Mouse (Mus musculus) brown adipose tissue, adult 24 weeks (tissue): ENCODE measurements around the gene Pou3f3. TPM values are rescaled to one million over a fixed set of nuclear protein-coding genes. Genes with fewer than 3 reads are reported as not detected.

Experiments
- H3K27ac ChIP-seq: fragments of 200-500 bp; replicated peaks from 2 replicates; pipeline ENCODE4 v1.5.1; 2012; ENCODE audit warnings: low read depth, mild to moderate bottlenecking, low read length
- H3K4me1 ChIP-seq: fragments of 200-500 bp; 2 replicates; pipeline ENCODE4 v1.6.1; 2012; ENCODE audit warnings: low read length, mixed read lengths; ENCODE audit not compliant: control insufficient read depth, insufficient read depth, insufficient read length
- H3K4me3 ChIP-seq: fragments of 200-500 bp; 2 replicates; pipeline ENCODE4 v1.5.1; 2012; ENCODE audit warnings: low read depth, mild to moderate bottlenecking, low read length, moderate library complexity; ENCODE audit not compliant: insufficient read depth
- polyA plus RNA-seq: library from polyadenylated mRNA; stranded (reverse); fragments of >200 nt; gene quantifications from 2 replicates; pipeline ENCODE4 v1.2.4, GENCODE M21; 2012; ENCODE audit not compliant: missing spikeins, insufficient read depth, insufficient read length

The Pou3f3 gene
- not detected in 2 replicates for polyA plus RNA-seq

GRCm38 (mm10) chr1:42695578-42695915, at the start of gene Pou3f3:
TSS of gene Pou3f3 (plus strand) at chr1:42695768.
- Histone ChIP-seq H3K4me3 (peak within 1 kb of the TSS; percentile 43), H3K27ac (no peak within 1 kb of the TSS), H3K4me1 (peaks cover 6% of the 10 kb centered on the region)

DNA sequence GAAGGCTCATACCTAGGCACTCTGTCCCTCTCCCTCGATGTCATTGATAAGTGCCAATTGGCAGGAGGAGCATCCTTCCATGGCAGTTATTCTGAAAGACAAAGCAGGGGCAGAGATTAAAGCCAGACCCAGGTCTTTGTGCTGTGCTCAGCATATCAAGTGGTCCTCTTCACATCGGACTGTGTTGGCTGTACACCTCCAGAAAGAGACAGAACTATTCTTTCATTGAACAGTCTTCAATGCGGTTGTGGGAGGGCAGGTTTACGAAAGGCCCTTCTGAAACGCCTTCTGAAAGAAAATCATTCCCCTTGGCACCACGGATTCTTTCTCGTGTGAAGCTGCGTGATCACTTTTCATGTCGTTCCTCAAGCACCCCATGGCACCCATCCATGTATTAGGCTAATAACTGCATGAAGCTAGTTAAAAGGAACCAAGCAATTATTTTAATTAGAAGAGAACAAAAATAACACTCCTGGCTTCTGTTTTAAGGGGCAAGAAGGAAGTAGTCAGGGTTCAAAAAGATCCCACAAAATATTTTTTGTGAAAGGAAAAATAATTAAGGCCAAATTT, 47.1 kb upstream of the Pou3f3 start:
- H3K4me1 ChIP-seq, result no peaks in the 10 kb centered on the region
- no peak overlapping the region for H3K27ac ChIP-seq
- H3K4me3 ChIP-seq, result no peak overlapping the region

DNA sequence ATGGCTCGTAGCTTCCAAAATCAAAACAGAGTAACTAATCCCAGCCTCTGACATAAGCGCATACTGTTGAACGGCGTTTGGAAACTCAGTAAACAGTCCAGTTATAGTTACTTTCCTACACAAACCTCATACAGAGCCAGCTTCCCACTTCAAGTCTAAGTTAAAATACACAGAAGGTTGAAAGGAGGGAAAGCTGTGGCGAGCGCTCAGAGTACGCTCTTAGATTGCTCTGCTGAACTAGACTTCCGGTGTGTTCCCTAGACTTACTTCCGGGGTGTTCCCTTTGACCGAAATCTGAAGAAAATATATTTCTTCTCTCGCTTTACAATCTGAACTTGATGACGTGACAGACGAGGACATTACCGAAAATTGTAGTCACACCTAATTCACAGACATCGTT, 44.1 kb upstream of the Pou3f3 start:
- H3K4me1 ChIP-seq, result no peaks in the 10 kb centered on the region
- H3K4me3 ChIP-seq, result no peak overlapping the region
- no peak overlapping the region for H3K27ac ChIP-seq

GRCm38 (mm10) chr1:42667546-42667945, 28.0 kb upstream of the Pou3f3 start:
- no peaks in the 10 kb centered on the region for H3K4me1 ChIP-seq
- H3K4me3 ChIP-seq, result no peak overlapping the region
- H3K27ac ChIP-seq, result no peak overlapping the region

DNA sequence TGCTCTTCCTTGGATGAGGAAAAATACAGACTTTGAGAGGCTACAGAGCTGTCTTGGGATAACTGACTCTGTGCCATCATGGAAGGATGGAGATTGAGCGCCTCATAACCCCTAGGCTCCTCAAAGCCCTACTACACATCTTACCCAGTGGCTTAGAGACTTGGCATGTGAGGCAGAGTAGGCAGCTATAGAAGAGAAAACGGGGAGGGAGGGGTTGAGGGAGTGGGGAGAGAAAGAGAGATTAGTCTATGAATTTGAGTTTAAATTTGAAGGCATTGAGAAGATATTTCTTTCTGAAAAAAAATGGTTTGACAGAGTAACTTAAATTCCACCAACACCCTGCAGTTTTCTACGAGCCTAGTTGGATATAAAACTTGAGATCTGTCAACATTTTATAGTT, 14.9 kb upstream of the Pou3f3 start:
- Histone ChIP-seq H3K4me1 (no peaks in the 10 kb centered on the region), H3K4me3 (no peak overlapping the region), H3K27ac (no peak overlapping the region)

- no peak overlapping the region for H3K4me3 ChIP-seq
- H3K4me1 ChIP-seq, result no peaks in the 10 kb centered on the region
- no peak overlapping the region for H3K27ac ChIP-seq
Observed at GRCm38 (mm10) chr1:42681762-42682161, 13.8 kb upstream of the Pou3f3 start.

DNA sequence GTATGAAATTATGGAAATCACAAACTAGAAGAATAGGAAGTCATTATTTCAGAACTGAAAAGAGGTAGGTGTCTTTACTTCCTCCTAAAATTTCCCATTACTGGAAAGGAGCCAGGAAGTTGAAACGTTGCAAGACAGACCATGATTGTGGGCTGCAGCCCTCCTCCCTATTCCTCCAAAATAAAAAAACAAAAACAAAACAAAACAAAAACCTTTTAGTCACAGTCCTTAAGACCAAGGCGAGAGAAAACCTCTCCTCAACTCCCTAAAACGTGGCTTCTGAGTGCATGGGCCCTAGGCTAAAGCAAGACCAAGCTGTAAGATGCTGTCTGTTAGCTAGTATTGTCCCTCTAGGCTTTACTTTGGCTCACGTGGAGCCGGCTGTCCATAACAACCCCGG, 11.7 kb upstream of the Pou3f3 start:
- Histone ChIP-seq H3K27ac (no peak overlapping the region), H3K4me1 (no peaks in the 10 kb centered on the region), H3K4me3 (no peak overlapping the region)

- Histone ChIP-seq H3K4me3 (no peak overlapping the region), H3K27ac (no peak overlapping the region), H3K4me1 (no peaks in the 10 kb centered on the region)
Observed at GRCm38 (mm10) chr1:42684345-42684744, 11.2 kb upstream of the Pou3f3 start.

DNA sequence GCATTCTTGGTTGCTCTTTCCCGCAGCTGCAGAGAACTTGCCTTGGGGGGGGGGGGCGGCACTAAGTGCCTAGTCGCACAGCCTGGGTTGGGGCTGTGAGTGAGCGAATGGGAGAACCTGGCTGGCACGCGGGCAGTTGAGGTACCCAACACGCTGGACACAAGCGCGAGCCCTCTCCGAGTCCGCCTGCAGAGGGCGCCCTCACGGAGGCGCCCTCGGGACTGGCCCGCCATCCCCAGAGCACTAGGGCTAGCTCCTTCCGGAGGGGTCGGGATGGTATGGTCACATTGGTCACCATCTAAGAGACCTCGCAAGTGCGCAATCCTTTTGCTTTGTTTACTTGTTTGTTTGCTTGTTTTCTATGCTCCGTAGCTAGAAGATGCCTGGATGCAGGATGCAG, 10.8 kb upstream of the Pou3f3 start:
- Histone ChIP-seq H3K27ac (no peak overlapping the region), H3K4me1 (no peaks in the 10 kb centered on the region), H3K4me3 (no peak overlapping the region)

- no peaks in the 10 kb centered on the region for H3K4me1 ChIP-seq
- H3K27ac ChIP-seq, result no peak overlapping the region
- no peak overlapping the region for H3K4me3 ChIP-seq
Observed at GRCm38 (mm10) chr1:42685321-42685960, 10.1 kb upstream of the Pou3f3 start.

DNA sequence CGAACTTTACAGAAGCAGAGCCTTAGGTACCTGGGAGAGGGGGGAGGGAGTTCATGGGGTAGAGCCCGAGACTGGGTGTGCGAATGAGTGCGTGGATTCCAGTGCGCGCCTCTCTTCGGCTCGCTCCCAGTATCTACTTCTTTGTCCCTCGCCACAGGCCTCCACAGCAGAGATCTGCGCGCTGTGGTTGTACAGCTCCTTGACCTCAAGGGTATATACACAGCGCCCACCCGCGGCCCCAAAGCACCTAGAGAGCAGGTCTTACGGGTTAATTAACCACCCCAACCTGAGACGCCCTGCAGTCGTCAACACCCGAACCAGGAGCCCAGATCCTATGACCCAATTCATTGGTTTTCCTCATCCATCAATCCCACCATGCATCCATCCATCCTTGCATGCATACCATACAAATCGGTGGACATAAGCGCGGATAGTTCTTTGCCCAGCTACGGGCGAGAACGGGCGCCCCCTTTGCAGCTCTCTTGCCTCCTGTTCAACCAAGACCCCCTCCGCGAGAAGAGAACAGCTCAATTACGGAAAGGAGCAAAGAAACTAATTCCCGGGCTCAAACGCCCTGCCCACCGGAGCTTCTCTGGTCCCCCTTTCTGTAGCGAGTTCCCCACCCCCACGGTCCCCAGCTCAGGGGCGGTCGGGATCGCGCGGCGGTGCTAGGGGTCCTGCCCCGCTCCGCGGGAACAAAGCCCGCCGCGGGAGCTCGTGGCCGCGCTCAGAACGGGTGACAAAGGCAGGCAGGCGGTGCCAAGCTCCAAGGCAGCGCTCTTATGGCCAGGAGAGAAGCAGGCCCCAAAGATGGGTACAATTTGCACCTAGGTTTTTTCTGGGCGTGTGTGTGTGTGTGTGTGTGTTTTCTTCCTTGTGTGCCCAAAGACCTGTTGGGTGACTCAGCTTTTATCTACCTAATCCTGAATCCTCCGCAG, 9.1 kb upstream of the Pou3f3 start:
- no peak overlapping the region for H3K4me3 ChIP-seq
- no peak overlapping the region for H3K27ac ChIP-seq
- H3K4me1 ChIP-seq, result no peaks in the 10 kb centered on the region

GRCm38 (mm10) chr1:42687271-42687670, 8.3 kb upstream of the Pou3f3 start:
- Histone ChIP-seq H3K4me3 (no peak overlapping the region), H3K27ac (no peak overlapping the region), H3K4me1 (no peaks in the 10 kb centered on the region)

GRCm38 (mm10) chr1:42687756-42688540, 7.6 kb upstream of the Pou3f3 start:
- H3K27ac ChIP-seq, result no peak overlapping the region
- no peaks in the 10 kb centered on the region for H3K4me1 ChIP-seq
- H3K4me3 ChIP-seq, result no peak overlapping the region

GRCm38 (mm10) chr1:42688541-42689125, 6.9 kb upstream of the Pou3f3 start:
- Histone ChIP-seq H3K4me1 (peaks cover under 1% of the 10 kb centered on the region; the same call in 1 of the 2 replicates), H3K4me3 (no peak overlapping the region), H3K27ac (no peak overlapping the region)
